Mouse (Mus musculus) lung, adult 2 months (tissue): ENCODE results near the gene Nop14. TPM values are rescaled to one million over a fixed set of nuclear protein-coding genes. Genes with fewer than 3 reads are reported as not detected.

Experiments
- DNase-seq: peaks from one replicate; pipeline ENCODE4 v3.0.0; 2022
- H3K4me1 ChIP-seq: fragments of 200-500 bp; 2 replicates; pipeline ENCODE4 v1.6.1; 2011; ENCODE audit warnings: low read length; ENCODE audit not compliant: control insufficient read depth, insufficient read depth
- H3K4me3 ChIP-seq: fragments of 200-500 bp; replicated peaks from 2 replicates; pipeline ENCODE3; 2011; ENCODE audit warnings: low read depth, mild to moderate bottlenecking, control low read depth, low read length; ENCODE audit errors: extremely low read depth
- CTCF ChIP-seq: fragments of 200-500 bp; IDR thresholded peaks from 2 replicates; pipeline ENCODE4 v1.5.1; 2011; ENCODE audit warnings: mild to moderate bottlenecking, low read length, control low read depth; ENCODE audit not compliant: insufficient read depth
- POLR2A ChIP-seq: fragments of 200-500 bp; IDR thresholded peaks from 2 replicates; pipeline ENCODE4 v1.6.1; 2011; ENCODE audit warnings: low read depth, mild to moderate bottlenecking, control low read depth, low read length, borderline replicate concordance; ENCODE audit errors: extremely low read depth
- WGBS: fragments of 180-500 bp; shearing (Covaris S2); methylation state at CpG from one replicate; pipeline ENCODE4 v1.1.7; 2018; 5-methylcytosine and 5-hydroxymethylcytosine counted together
- polyA plus RNA-seq: library from polyadenylated mRNA; depleted of rRNA; stranded (reverse); fragments of >200 nt; gene quantifications from 2 replicates; pipeline ENCODE4 v1.2.3, GENCODE M21; 2012

Nop14 gene
- polyA plus RNA-seq, 1 experiment = 13.5 TPM

DNA sequence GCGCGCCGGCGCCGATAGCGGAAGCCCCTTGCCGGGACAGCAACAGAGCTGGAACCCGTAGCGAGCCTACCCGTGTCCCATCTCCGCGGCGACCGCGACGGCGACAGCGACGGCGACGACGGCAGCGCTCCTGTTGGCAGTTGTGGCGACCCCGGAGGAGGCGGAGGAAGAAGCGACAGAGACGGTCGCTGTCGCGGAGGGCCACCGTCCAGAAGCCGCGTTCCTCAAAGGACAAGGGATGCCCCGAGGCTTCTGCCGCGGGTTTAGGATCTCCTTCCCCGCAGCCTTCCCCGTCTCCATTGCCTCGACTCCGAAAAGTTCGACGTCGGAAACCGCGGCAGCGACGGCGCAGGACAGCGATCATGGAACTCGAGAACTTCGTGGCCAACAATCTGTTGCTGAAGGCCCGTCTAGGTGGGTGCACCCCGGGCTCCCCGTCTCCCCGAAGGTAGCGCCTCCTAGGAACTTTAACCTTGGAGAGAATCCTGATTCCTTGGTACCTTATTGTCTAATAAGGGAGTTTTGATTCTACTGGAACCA lies 713 bp upstream of the Nop14 start:
- no peak for DNase-seq
- TF ChIP-seq CTCF (no peak), POLR2A (no peak)
- peak overlapping the region; percentile 73 for H3K4me3 ChIP-seq
- under 1% methylated on average over 57 of the region's 57 CpGs for WGBS
- H3K4me1 ChIP-seq = peaks cover 4% of the 10 kb centered on the region; the same call in 1 of the 2 replicates

DNA sequence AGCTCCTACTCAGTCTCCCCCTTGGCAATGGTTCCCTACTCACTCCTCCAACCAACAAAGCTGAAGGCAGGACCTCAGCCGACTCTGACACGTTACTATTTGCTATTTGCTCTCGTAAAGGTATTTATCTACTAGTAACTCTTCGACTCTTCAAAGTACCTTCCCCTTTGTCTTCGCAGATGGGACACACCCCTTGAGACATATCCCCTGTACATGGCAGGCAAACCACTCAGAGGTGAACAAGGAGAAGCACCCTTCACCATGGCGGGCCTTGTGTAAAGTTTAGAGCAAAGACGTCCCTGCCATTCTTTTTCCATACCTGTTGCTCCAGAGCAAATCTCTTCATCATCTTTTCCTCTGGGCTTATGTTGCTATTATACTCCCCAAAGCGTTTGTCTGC lies 2.4 kb downstream of the Nop14 start:
- TF ChIP-seq CTCF = no peak
- TF ChIP-seq POLR2A = no peak
- 85% methylated on average over 8 of the region's 8 CpGs for WGBS
- no peak for DNase-seq
- Histone ChIP-seq H3K4me1 (peaks cover 2% of the 10 kb centered on the region; the same call in 1 of the 2 replicates), H3K4me3 (no peak overlapping the region)

DNA sequence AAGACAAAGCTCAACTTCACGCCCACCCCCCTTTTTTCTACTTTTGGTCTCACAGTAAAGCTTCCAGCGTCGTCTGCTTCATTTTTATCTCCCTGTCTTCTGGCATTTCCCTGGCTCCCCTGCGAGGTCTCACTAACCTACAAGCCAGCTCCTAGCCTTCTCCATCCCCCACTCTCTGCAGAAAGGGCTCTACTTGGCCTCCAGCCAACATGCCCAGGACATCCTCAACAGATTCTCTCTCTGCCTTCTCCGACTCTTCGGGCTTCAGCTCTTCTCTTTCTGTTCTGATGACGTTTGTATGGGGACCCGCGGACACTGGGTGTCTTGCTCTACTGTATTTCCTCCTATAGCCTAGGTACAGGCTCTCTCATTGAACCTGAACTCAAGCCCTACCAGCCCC lies 5.1 kb downstream of the Nop14 start:
- no peak for TF ChIP-seq POLR2A
- no peak for TF ChIP-seq CTCF
- no peak for DNase-seq
- 74% methylated on average over 9 of the region's 9 CpGs for WGBS
- Histone ChIP-seq H3K4me3 (no peak overlapping the region), H3K4me1 (peaks cover 2% of the 10 kb centered on the region; the same call in 1 of the 2 replicates)

DNA sequence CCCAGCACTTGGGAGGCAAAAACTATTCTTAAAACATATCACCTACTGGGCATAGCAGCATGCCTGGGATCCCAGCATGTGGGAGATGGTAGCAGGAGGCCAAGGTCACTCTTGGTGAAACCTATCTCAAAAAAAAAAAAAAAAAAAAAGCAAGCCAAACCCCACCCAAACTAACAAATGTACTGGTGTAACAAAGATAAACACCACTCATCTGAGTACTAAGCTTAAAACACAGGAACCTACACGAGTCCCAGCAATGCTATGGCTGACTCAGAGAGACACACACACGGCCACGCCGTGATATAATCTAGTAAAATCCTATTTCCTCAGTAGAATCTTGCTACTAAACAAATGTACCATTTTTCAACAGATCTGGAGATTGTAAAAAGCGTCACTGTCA lies 7.0 kb downstream of the Nop14 start:
- no peak overlapping the region for H3K4me3 ChIP-seq
- TF ChIP-seq CTCF (no peak), POLR2A (no peak)
- no peaks in the 10 kb centered on the region for H3K4me1 ChIP-seq
- 88% methylated on average over 5 of the region's 5 CpGs for WGBS
- no peak for DNase-seq

DNA sequence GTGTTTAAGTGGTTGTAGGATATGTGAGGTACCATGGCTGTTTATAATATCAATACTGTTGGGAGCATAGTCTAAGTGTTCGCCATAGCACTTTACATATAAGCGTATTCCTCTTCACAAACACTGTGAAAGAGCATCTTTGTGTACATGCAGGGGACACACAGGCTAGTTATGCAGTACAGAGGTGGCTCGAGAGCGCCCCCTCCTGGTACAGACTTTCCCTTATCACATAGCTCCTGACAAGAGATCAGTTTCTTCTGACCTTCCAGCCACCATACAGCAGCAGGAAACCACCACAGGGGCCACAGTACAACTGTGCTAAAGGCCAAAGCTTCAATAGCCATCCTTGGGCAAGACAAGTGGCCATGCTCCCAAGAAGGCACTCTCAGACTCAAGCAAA lies 12.4 kb downstream of the Nop14 start:
- WGBS = 49% methylated on average over 4 of the region's 4 CpGs
- peak; percentile 51 for DNase-seq

DNA sequence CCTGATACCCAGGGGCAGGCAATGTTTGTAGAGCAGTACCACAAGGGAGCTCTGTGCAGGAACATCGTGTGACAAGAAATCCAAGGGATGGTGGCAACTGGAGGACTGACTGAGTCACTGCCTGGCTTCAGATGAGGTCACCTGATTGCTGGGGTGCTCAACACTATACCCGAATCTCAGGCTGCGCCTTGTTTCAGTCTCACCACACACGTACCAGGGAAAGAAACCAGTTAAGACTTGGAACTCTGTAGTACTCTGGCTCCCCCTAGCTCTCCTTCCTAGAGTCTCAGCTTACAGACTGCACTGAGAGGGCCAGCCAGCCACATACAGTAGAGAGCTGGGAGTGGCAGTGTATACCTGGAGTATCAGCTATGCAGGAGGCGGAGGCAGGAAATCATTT lies 17.0 kb downstream of the Nop14 start:
- no peak for DNase-seq
- 45% methylated on average over 5 of the region's 5 CpGs for WGBS
- TF ChIP-seq POLR2A (no peak), CTCF (peak; percentile 54)

More for the DNA sequence above, 12.4 kb downstream of the Nop14 start:
- Histone ChIP-seq H3K4me3 (no peak overlapping the region), H3K4me1 (no peaks in the 10 kb centered on the region)
- TF ChIP-seq CTCF (peak; percentile 75), POLR2A (no peak)

DNA sequence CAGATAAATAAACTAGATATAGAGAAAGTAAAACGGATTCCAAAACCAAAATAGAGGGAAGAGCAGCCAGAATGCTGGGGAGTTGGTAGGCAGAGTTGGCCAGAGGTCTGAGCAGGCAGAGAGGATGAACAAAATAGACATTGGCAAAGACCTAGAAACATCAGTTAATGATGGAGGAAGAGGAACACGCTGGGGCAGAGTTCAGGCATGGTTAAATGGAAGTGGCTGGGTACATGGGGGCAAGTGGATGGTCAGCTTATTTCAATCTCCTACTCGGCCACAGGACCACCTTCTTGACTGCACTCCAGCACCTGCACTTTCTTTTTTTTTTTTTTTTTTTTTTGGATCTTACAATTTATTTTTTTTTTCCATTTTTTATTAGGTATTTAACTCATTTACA lies 18.0 kb downstream of the Nop14 start:
- no peak for DNase-seq
- Histone ChIP-seq H3K4me3 (no peak overlapping the region), H3K4me1 (0 out of 2 replicates have a peak, but pooled peaks cover 3% of the 10 kb centered on the region)
- WGBS = 86% methylated on average over 3 of the region's 3 CpGs
- TF ChIP-seq POLR2A (no peak), CTCF (no peak)

More for the DNA sequence above, 17.0 kb downstream of the Nop14 start:
- no peaks in the 10 kb centered on the region for H3K4me1 ChIP-seq
- no peak overlapping the region for H3K4me3 ChIP-seq

DNA sequence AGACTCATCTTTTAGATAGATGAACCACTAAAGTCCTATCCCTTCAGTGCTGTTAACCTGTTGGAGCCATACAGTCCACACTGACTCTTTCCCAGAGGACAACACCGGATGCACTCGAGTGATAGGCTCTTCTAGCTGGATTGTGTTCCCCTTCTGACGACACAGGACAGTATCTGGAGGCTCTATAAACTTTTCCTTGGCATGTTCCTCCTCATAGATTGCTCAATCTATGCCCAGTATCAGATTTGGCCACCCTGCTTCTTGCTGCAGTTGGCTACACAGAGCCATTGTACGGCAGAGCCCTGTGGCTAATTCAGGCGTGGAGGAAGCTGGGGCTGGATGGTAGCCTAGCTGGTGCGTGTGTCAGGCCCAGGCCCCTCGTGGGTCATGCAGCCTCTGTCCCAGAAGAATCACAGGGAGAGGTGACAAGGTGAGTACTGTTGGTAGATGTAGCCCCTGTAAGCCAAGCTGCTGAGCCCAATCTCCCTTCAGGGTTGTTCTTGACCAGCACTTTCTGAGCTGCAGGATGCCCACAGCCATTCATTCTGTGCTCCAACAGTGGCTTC lies 22.3 kb downstream of the Nop14 start:
- H3K4me1 ChIP-seq = 0 out of 2 replicates have a peak, but pooled peaks cover 3% of the 10 kb centered on the region
- 67% methylated on average over 7 of the region's 7 CpGs for WGBS
- DNase-seq = no peak
- no peak for TF ChIP-seq POLR2A
- TF ChIP-seq CTCF = no peak
- no peak overlapping the region for H3K4me3 ChIP-seq

DNA sequence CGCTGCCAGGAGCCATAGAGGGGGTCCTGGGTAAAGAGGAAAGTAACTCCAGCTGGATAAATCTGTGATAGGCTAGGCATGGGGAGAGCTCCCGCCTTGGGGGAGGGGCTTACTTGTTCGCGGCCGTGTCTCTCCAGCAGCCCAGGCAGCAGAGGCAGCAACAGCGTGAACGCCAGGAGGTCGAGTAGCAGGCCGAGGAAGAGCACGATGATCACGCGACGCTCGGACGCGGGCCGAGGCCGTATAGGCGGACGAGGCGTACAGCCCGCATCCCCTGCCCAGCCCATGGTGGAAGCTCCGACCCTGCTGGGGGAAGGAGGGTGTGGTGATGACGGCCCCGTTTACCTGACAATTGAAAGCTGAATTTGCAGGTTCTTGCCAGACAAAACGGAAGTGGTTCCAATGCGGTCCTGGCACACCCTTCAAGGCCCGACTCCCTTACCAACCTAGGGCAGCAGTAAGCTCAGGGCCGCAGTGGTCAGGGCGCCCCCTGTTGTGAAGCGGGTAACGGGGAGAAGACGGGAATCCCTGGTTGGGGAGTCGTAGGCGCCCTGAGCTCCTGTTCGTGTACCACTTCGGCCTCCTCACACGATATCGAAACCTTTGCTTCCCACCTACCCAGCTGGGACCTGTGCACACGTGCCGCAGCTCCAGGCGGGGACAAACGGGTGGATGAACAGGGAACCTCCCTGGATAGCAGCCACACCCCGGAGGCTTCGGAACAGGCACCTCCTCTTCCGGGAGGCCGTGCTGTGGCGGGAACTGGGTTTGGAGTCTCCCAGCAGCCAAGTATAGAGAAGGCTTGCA lies 23.3 kb downstream of the Nop14 start, which contains the start of gene Mfsd10:
Mfsd10 (minus strand) TSS at position 732 of the 807 bp plus-strand sequence.
- TF ChIP-seq POLR2A = peak; percentile 71; the same call in 1 of the 2 replicates
- 0 out of 2 replicates have a peak, but pooled peaks have one; percentile 15 for TF ChIP-seq CTCF
- H3K4me3 ChIP-seq = peak within 1 kb of the TSS; percentile 94
- H3K4me1 ChIP-seq = 0 out of 2 replicates have a peak, but pooled peaks cover 3% of the 10 kb centered on the region
- DNase-seq = peak; percentile 64
- under 1% methylated on average over 48 of the region's 48 CpGs for WGBS

DNA sequence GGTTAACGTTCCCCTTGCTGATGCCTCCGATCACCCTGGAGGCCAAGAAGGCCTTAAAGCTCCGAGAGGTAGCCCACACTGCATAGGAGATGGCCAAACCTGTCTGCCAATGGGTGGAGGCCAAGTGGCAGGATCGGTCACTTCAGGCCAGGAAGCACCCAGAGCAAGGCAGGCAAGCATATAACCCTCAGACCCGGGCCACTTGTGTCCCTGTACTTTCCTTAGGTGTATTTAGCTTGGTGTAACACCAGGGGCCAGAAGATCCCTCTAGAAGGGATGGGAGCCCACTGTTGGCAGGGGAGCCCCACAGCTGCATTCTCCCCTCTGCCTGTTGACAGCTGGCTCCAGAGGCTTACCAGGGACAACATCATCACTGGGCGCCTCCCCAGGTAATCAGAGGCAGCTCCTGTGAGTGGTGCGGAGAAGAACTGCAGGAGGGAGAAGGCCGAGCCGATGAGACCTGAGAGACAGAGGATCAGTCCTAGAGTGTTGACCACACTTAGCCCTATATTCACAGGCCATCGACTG lies 24.2 kb downstream of the Nop14 start:
- H3K4me1 ChIP-seq = 0 out of 2 replicates have a peak, but pooled peaks cover 3% of the 10 kb centered on the region
- H3K4me3 ChIP-seq = no peak overlapping the region
- no peak for DNase-seq
- no peak for TF ChIP-seq CTCF
- no peak for TF ChIP-seq POLR2A
- WGBS = 57% methylated on average over 10 of the region's 10 CpGs
